Mouse (Mus musculus): Measurements from ENCODE around the gene Ccdc188.
"Not testable (repeated sequence)": the region's sequence is repeated elsewhere in the genome, so short reads cannot be mapped to it uniquely, and the experiment has no call there.

Ccdc188 gene

GRCm38 (mm10) chr16:18217579-18217978 is at the start of gene Ccdc188:
Gene Ccdc188 (plus strand): TSS chr16:18217879.
- no peak for DNase-seq (ENCODE audit: low read depth, low spot score)

- DNase-seq (ENCODE audit: low read depth, low spot score), result no peak
These were observed 48.5 kb upstream of the Ccdc188 start for GRCm38 (mm10) chr16:18169156-18169555.

GRCm38 (mm10) chr16:18169776-18170175 is 47.9 kb upstream of the Ccdc188 start:
- DNase-seq (ENCODE audit: low read depth, low spot score), result no peak

- no peak for DNase-seq (ENCODE audit: low read depth, low spot score)
These were observed 45.3 kb upstream of the Ccdc188 start for GRCm38 (mm10) chr16:18172266-18172855.

- DNase-seq (ENCODE audit: low read depth, low spot score), result peak; percentile 90
These were observed 44.4 kb upstream of the Ccdc188 start for GRCm38 (mm10) chr16:18173231-18173630.

- peak; percentile 83 for DNase-seq (ENCODE audit: low read depth, low spot score)
These were observed 43.9 kb upstream of the Ccdc188 start for GRCm38 (mm10) chr16:18173788-18174187.

- no peak for DNase-seq (ENCODE audit: low read depth, low spot score)
These were observed 41.7 kb upstream of the Ccdc188 start for GRCm38 (mm10) chr16:18175817-18176541.

GRCm38 (mm10) chr16:18176758-18177157 is 40.9 kb upstream of the Ccdc188 start:
- no peak for DNase-seq (ENCODE audit: low read depth, low spot score)

- no peak for DNase-seq (ENCODE audit: low read depth, low spot score)
These were observed 38.1 kb upstream of the Ccdc188 start for GRCm38 (mm10) chr16:18179591-18179990.

- DNase-seq (ENCODE audit: low read depth, low spot score), result no peak
These were observed 36.3 kb upstream of the Ccdc188 start for GRCm38 (mm10) chr16:18181398-18181797.

- no peak for DNase-seq (ENCODE audit: low read depth, low spot score)
These were observed 34.9 kb upstream of the Ccdc188 start for GRCm38 (mm10) chr16:18182766-18183165.

- DNase-seq (ENCODE audit: low read depth, low spot score), result no peak
These were observed 31.8 kb upstream of the Ccdc188 start for GRCm38 (mm10) chr16:18185715-18186449.

- no peak for DNase-seq (ENCODE audit: low read depth, low spot score)
These were observed 30.9 kb upstream of the Ccdc188 start for GRCm38 (mm10) chr16:18186798-18187197.

GRCm38 (mm10) chr16:18187221-18187620 is 30.5 kb upstream of the Ccdc188 start:
- DNase-seq (ENCODE audit: low read depth, low spot score), result no peak

GRCm38 (mm10) chr16:18191006-18191405 is 26.7 kb upstream of the Ccdc188 start:
- DNase-seq (ENCODE audit: low read depth, low spot score), result no peak

- no peak for DNase-seq (ENCODE audit: low read depth, low spot score)
These were observed 23.3 kb upstream of the Ccdc188 start for GRCm38 (mm10) chr16:18194208-18194985.

GRCm38 (mm10) chr16:18195068-18195467 is 22.6 kb upstream of the Ccdc188 start:
- peak; percentile 92 for DNase-seq (ENCODE audit: low read depth, low spot score)

- DNase-seq (ENCODE audit: low read depth, low spot score), result not testable (repeated sequence)
These were observed 22.1 kb upstream of the Ccdc188 start for GRCm38 (mm10) chr16:18195561-18195960.

- DNase-seq (ENCODE audit: low read depth, low spot score), result no peak
These were observed 19.8 kb upstream of the Ccdc188 start for GRCm38 (mm10) chr16:18197881-18198280.

GRCm38 (mm10) chr16:18198365-18199098 is 19.1 kb upstream of the Ccdc188 start:
- DNase-seq (ENCODE audit: low read depth, low spot score), result no peak

GRCm38 (mm10) chr16:18200062-18200461 is 17.6 kb upstream of the Ccdc188 start:
- DNase-seq (ENCODE audit: low read depth, low spot score), result no peak

Data from telencephalon, adult 2 months (tissue).